Mouse (Mus musculus): ENCODE results near the gene Ccm2l. TPM values are rescaled to one million over a fixed set of nuclear protein-coding genes. Genes with fewer than 3 reads are reported as not detected.

The Ccm2l gene
- polyA plus RNA-seq, 2 experiments from 2014 or later, result not detected

GRCm38 (mm10) chr2:153052700-153053351 is 12.9 kb upstream of the Ccm2l start:
- no peak for ATAC-seq

GRCm38 (mm10) chr2:153053896-153054295 is 11.9 kb upstream of the Ccm2l start:
- ATAC-seq, result no peak

- no peak for ATAC-seq
Observed at GRCm38 (mm10) chr2:153055270-153055920, 10.4 kb upstream of the Ccm2l start.

DNA sequence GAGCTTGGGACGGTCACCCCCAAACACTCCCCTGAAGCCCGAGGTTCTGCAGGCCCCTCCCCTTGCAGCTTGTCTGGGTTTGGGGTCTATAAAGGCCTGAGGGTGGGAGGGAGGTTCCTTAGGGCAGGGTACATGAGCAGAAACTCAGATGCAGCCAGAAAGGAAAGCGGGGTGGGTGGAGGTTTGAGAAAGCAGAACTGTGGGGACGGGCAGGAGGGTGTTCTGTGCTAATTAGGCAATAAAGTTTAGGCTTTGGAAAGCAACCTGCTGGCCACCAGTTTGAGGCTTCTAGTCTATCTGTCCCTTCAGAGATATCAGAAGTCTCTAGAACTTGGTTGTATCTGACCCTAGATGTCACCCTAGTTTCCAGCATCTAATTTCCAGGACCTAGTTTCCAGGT is 7.4 kb upstream of the Ccm2l start:
- no peak for ATAC-seq

GRCm38 (mm10) chr2:153060216-153060615 is 5.5 kb upstream of the Ccm2l start:
- ATAC-seq, result no peak

DNA sequence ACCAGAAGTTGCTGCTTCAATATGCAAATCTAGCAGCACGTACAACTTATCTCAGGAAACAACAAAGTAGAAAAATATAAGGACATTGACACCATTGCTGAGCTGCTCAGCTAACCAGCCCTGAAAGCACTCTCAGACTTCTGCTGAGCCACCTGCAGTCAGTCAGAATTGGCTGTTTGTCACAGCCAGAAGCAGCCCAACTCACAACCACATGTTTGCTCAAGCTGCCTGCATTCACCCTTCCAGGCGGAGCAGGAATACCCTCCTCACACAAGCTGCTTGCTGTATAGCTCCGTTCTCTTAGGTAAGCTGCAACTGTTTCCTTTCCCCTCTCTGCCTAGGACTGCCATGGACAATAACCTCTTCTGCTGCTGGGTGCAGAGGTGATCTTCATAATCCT is 2.4 kb upstream of the Ccm2l start:
- no peak for ATAC-seq

DNA sequence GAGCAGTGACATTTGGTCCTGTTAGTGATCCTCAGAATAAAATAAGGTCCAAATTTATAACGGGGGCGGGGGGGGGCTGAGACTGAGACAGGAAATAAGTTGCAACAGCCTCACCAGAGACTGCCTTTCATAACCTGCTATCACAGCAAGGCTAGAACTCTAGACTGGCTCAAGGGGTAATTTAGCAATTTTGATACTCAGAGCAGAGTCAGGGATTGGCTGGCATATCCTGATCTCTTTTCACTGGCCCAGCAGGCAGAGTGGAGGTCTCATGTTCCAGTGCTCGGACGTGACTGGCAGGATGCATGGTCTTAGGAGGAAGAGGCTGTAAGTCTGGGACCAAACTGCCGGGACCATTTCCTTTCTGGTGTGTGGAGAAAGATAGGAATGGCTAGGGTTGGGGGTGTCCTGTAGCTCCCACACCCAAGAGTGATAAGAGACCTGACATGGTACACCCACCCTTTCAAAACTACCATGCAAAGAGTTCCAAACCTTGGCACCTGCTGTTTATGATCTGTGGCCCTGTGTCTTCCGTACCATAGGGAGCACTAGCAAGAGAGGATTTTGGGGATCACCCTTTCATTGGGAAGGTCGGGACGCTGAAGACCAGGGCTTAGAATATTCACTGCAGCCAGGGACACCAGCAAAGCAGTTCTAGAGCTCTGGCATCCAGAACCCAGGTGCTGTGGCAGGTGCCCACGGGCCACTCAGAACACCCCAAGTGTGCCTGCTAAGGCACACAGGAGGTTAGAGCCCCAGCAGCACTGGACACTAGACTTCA is 1.4 kb upstream of the Ccm2l start:
- no peak for ATAC-seq

DNA sequence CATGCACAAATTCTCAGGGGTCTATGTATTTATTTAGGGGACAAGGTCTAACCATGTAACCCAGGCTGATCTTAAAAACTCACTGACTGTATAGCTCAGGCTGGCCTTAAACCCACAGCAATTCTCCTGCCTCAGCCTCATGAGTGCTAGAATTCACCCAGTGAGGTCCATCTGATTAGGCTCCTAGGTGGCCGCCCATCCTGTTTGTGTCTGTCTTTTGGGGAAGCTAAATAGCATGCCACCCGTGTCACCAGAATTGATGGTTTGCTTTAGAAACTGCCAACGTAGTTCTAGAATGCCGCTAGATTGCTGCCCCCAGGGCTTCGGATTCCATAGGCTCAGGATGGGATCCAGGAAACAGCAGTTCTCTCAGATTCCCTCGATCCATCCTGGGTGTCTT is 1.2 kb downstream of the Ccm2l start:
- no peak for ATAC-seq

- ATAC-seq, result no peak
Observed at GRCm38 (mm10) chr2:153070762-153071490, 5.2 kb downstream of the Ccm2l start.

DNA sequence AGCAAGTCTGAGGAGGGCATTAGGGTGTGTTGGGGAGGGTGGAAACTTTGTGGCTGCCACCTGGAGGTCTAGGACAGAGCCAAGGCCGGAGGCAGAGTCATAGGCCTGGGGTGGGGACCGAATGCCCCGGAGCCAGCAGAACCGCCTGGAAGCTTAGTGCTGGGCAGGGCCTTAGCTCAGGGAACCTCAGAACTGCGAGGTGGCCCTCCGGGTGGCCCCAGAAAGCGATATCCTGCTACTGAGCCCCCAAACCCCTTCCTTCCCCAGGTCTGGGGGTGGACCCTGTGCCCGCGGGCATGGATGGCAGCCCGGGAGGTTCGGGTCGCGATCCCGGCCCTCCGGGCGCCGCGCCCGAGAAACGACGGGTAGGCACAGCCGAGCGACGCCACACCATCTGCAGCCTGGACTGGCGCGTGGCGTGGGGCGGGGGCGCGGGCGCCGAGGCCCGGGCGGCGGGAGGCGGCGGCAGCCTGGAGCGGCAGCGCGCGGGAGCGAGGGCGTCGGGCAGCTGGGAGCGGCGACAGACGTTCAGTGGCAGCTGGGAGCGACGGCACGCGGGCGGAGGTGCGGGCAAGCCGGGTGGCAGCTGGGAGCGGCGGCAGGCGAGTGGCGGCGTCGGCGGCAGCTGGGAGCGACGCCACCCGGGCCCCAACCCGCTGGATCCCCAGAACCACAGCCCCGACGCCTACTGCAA is 5.9 kb downstream of the Ccm2l start:
- no peak for ATAC-seq

- ATAC-seq, result no peak
Observed at GRCm38 (mm10) chr2:153074651-153075050, 8.9 kb downstream of the Ccm2l start.

DNA sequence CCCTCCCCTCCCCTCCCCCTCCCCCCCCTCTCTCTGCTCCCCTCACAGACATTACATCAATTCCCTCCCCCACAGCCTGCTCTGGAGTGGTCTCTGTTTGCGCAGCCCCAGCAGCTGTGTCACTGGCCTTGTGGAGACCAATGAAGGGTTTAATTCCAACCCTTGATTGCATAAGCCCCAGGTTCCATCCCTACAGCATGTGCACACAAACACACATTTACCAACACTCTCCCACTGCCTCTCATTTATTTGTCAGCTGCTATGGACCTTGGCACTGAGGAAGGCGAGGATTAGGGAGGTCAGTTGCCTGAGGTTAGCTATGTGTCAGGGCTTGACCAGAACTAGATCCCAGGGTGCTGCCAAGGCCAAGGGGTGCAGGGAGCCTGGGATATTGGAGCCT is 10.2 kb downstream of the Ccm2l start:
- ATAC-seq, result no peak

- peak; percentile 53 for ATAC-seq
Observed at GRCm38 (mm10) chr2:153080841-153081523, 15.2 kb downstream of the Ccm2l start.

- no peak for ATAC-seq
Observed at GRCm38 (mm10) chr2:153081866-153082265, 16.1 kb downstream of the Ccm2l start.

DNA sequence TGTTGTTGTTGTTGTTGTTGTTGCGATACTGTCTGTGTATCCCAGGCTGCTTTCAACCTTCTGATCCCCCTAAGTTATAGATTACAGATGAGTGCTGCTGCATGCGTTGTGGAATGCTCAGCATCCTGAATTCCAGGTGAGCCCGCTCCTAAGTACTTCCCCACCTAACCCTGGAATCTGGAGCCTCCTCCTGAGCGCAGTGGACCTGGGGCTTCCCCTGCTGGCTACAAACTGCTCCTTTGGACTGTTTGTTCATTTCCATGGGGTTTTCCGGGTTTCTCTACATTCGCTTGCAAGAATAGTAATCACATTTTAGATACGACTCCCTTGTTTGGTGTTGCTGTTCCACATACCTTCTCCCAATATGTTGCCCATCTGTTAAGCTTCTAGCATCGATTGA is 17.5 kb downstream of the Ccm2l start:
- ATAC-seq, result no peak

GRCm38 (mm10) chr2:153083824-153084223 is 18.1 kb downstream of the Ccm2l start:
- ATAC-seq, result no peak

GRCm38 (mm10) chr2:153084261-153084976 is 18.7 kb downstream of the Ccm2l start:
- ATAC-seq, result no peak

DNA sequence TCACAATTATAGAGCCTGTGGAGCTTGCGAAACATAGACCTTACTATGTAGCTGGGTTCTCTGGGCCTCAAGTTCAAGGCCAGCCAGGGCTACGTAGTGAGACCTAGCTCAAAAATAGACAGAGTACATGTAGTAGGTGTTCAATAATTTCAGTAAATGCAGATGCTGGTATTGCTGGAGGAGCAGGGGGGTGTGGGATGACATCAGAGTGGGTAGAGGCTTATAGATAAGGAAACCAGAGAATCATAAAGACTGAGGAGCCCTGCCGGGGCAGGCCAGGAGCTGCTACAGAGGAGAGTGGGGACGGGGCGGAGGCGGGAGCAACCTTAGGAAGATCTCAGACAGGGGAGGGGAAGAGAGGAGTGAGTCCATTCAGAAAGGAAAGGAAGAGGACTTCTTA is 19.8 kb downstream of the Ccm2l start:
- ATAC-seq, result no peak

- ATAC-seq, result no peak
Observed at GRCm38 (mm10) chr2:153086166-153086565, 20.4 kb downstream of the Ccm2l start.

DNA sequence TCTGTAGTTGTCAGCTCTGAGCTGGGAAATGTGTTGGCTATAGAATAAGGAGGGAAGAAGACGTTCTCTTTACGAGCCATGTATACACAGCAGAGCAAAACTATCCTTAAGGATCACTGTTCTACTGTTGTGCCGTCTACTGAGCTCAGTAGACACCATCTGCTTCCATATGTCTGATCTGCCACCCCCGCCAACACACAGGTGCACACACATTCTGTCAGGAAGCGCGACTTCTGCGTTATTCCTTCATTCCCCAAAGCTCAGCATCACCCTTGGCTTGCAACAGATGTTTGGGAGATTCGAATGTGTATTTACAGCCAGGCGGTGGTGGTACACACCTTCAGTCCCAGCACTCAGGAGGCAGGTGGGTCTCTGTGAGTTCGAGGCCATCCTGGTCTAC is 21.3 kb downstream of the Ccm2l start:
- ATAC-seq, result no peak

DNA sequence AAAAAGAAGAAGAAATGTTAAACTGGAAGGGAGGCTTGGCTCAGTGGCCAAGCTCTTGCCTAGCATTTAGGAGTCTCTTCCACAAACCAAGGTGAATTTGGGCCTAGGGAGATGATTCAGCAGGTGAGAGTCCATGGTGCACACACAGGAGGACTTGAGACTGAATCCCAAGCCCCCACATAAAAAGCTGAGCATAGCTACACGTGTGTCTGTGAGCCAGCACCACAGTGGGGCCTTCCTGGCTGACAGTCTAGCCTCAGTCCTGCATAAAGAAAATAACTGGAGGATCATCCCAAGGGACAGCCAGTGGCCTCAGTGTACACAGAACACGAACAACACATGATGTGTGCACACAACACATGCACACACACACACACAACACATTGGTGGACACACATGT is 23.6 kb downstream of the Ccm2l start:
- no peak for ATAC-seq
